Mouse (Mus musculus): ENCODE measurements around the gene Vmn1r157. TPM values are rescaled to one million over a fixed set of nuclear protein-coding genes. Genes with fewer than 3 reads are reported as not detected.
"Not testable (repeated sequence)": the region's sequence is repeated elsewhere in the genome, so short reads cannot be mapped to it uniquely, and the experiment has no call there.

Vmn1r157 gene
- total RNA-seq (2012; rRNA removed): not detected in 2 replicates
- not detected in 2 replicates for total RNA-seq (2014; rRNA removed)
- polyA plus RNA-seq (2012; ENCODE audit: insufficient read length, low read depth): not detected in 2 replicates

DNA sequence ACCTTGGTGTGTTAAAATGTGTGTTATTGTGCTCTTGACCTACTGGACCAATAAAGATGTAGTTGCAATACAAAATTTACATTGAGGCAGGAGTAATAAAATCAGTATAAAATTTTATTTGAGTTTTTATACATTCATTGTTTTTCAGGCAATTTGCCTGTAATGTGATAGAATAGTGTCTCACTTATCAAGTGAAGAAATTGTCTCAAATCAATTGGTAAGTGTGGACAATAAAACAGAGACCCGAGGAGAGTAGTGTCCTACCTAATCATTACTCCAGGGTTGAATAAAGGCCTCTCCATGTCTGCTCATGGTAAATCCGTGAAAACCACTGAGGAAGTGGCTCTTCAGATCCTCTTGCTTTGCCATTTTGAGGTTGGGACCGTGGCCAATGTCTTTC, at the start of gene Vmn1r157:
Gene Vmn1r157, plus strand, starts transcription at position 301 of the 400 bp plus-strand sequence.
- H3K36me3 ChIP-seq (replicated peaks in 1 of 2; ENCODE audit: control insufficient read depth in 1 of 2, insufficient read depth in 1 of 2, low read length in 1 of 2); H3K9ac ChIP-seq (ENCODE audit: insufficient read depth, low read depth); H3K4me3 ChIP-seq (replicated peaks in 1 of 3; ENCODE audit: low read depth in 2 of 3, low read length in 2 of 3, poor library complexity in 1 of 3); H3K79me2 ChIP-seq (replicated peaks; ENCODE audit: control insufficient read depth, extremely low read depth, insufficient read depth, poor library complexity, severe bottlenecking); dilution Hi-C loops (cut with MboI; ENCODE audit: extremely low pct_ligation_motif_present, extremely low pct_unique_long_range_greater_than_20kb, low sequenced_read_pairs); H3K27ac ChIP-seq (ENCODE audit: insufficient read depth, low read depth); DNase-seq (ENCODE audit: extremely low read depth); in situ Hi-C loops (cut with MboI; ENCODE audit: low pct_ligation_motif_present, low pct_unique_long_range_greater_than_20kb, low sequenced_read_pairs); H3K9me3 ChIP-seq (replicated peaks; ENCODE audit: low read length); H3K27me3 ChIP-seq (replicated peaks); H3K4me2 ChIP-seq (ENCODE audit: insufficient read depth, low read depth, poor library complexity, severe bottlenecking); H3K4me1 ChIP-seq (ENCODE audit: control insufficient read depth in 1 of 2, insufficient read depth in 2 of 2): not testable (repeated sequence)

DNA sequence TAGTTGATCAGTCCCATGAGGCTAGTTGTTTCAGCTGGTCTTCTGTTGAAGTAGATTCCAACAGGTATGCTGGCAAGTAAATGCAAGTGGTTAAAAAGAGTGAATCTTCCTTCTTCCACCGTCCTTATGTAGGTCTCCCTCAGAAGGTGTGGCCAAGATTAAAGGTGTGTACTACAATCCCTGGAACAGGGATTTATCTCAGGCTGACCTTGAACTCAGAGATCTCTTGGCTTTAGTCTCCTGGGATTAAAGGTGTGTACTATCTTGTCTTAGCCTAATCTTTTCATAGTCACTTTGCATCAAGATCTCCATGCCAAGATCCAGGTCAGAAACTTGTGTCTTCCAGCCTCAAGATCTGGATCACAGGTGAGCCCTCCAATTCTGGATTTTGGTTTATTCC, 41.9 kb upstream of the Vmn1r157 start, which contains the start of gene Gm4567:
Gene Gm4567, minus strand, starts transcription at position 101 of the 400 bp plus-strand sequence.
- H3K27me3 ChIP-seq (replicated peaks); DNase-seq (ENCODE audit: extremely low read depth); H3K9me3 ChIP-seq (replicated peaks; ENCODE audit: low read length); H3K4me2 ChIP-seq (ENCODE audit: insufficient read depth, low read depth, poor library complexity, severe bottlenecking); H3K36me3 ChIP-seq (replicated peaks in 1 of 2; ENCODE audit: control insufficient read depth in 1 of 2, insufficient read depth in 1 of 2, low read length in 1 of 2); H3K79me2 ChIP-seq (replicated peaks; ENCODE audit: control insufficient read depth, extremely low read depth, insufficient read depth, poor library complexity, severe bottlenecking); H3K4me3 ChIP-seq (replicated peaks in 1 of 3; ENCODE audit: low read depth in 2 of 3, low read length in 2 of 3, poor library complexity in 1 of 3); H3K4me1 ChIP-seq (ENCODE audit: control insufficient read depth in 1 of 2, insufficient read depth in 2 of 2); H3K9ac ChIP-seq (ENCODE audit: insufficient read depth, low read depth); in situ Hi-C loops (cut with MboI; ENCODE audit: low pct_ligation_motif_present, low pct_unique_long_range_greater_than_20kb, low sequenced_read_pairs); H3K27ac ChIP-seq (ENCODE audit: insufficient read depth, low read depth); dilution Hi-C loops (cut with MboI; ENCODE audit: extremely low pct_ligation_motif_present, extremely low pct_unique_long_range_greater_than_20kb, low sequenced_read_pairs): not testable (repeated sequence)

DNA sequence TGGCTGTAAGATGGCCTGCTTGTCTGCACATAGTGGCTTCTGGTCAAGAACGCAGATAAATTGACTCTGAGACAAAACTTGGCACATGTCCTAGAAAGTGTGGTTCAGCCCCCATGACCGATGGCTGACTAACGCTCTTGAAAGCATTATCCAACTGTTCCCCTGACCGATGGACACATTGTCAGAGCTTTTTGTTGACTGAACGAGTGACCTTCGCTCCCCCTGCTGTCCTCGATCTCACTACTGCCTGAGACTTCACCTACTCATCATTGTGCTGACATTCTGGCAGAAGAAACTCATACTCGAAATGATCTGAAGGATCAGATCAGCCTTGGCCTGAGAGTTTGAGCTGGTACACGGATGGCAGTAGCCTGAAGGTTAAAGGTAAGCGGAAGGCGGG, 14.5 kb downstream of the Vmn1r157 start:
- DNase-seq (ENCODE audit: extremely low read depth); H3K4me3 ChIP-seq (replicated peaks in 1 of 3; ENCODE audit: low read depth in 2 of 3, low read length in 2 of 3, poor library complexity in 1 of 3); H3K36me3 ChIP-seq (replicated peaks in 1 of 2; ENCODE audit: control insufficient read depth in 1 of 2, insufficient read depth in 1 of 2, low read length in 1 of 2); H3K79me2 ChIP-seq (replicated peaks; ENCODE audit: control insufficient read depth, extremely low read depth, insufficient read depth, poor library complexity, severe bottlenecking); dilution Hi-C loops (cut with MboI; ENCODE audit: extremely low pct_ligation_motif_present, extremely low pct_unique_long_range_greater_than_20kb, low sequenced_read_pairs); H3K9me3 ChIP-seq (replicated peaks; ENCODE audit: low read length); H3K27me3 ChIP-seq (replicated peaks); in situ Hi-C loops (cut with MboI; ENCODE audit: low pct_ligation_motif_present, low pct_unique_long_range_greater_than_20kb, low sequenced_read_pairs); H3K4me2 ChIP-seq (ENCODE audit: insufficient read depth, low read depth, poor library complexity, severe bottlenecking); H3K27ac ChIP-seq (ENCODE audit: insufficient read depth, low read depth); H3K4me1 ChIP-seq (ENCODE audit: control insufficient read depth in 1 of 2, insufficient read depth in 2 of 2); H3K9ac ChIP-seq (ENCODE audit: insufficient read depth, low read depth): not testable (repeated sequence)

GRCm38 (mm10) chr7:22790682-22791081, 29.2 kb downstream of the Vmn1r157 start, which contains the start of gene Vmn1r158:
Gene Vmn1r158 (minus strand): TSS chr7:22790782.
- H3K4me2 ChIP-seq (ENCODE audit: insufficient read depth, low read depth, poor library complexity, severe bottlenecking): not testable (repeated sequence)

More at GRCm38 (mm10) chr7:22790682-22791081, 29.2 kb downstream of the Vmn1r157 start, which contains the start of gene Vmn1r158:
- H3K9me3 ChIP-seq (replicated peaks; ENCODE audit: low read length); H3K4me1 ChIP-seq (ENCODE audit: control insufficient read depth in 1 of 2, insufficient read depth in 2 of 2); H3K36me3 ChIP-seq (replicated peaks in 1 of 2; ENCODE audit: control insufficient read depth in 1 of 2, insufficient read depth in 1 of 2, low read length in 1 of 2); DNase-seq (ENCODE audit: extremely low read depth); H3K79me2 ChIP-seq (replicated peaks; ENCODE audit: control insufficient read depth, extremely low read depth, insufficient read depth, poor library complexity, severe bottlenecking); in situ Hi-C loops (cut with MboI; ENCODE audit: low pct_ligation_motif_present, low pct_unique_long_range_greater_than_20kb, low sequenced_read_pairs); H3K9ac ChIP-seq (ENCODE audit: insufficient read depth, low read depth); H3K4me3 ChIP-seq (replicated peaks in 1 of 3; ENCODE audit: low read depth in 2 of 3, low read length in 2 of 3, poor library complexity in 1 of 3); dilution Hi-C loops (cut with MboI; ENCODE audit: extremely low pct_ligation_motif_present, extremely low pct_unique_long_range_greater_than_20kb, low sequenced_read_pairs); H3K27me3 ChIP-seq (replicated peaks); H3K27ac ChIP-seq (ENCODE audit: insufficient read depth, low read depth): not testable (repeated sequence)

Other genes with a start within 250 kb of the Vmn1r157 start
- gene Vmn1r152, start 238.7 kb upstream of the Vmn1r157 start, total RNA-seq (2012; rRNA removed): not detected in 2 replicates
- not detected in 2 replicates for gene Vmn1r152, start 238.7 kb upstream of the Vmn1r157 start, total RNA-seq (2014; rRNA removed)
- not detected in 2 replicates for gene Vmn1r152, start 238.7 kb upstream of the Vmn1r157 start, polyA plus RNA-seq (2012; ENCODE audit: insufficient read length, low read depth)
- not detected in 2 replicates for gene Gm8677, start 226.8 kb upstream of the Vmn1r157 start, total RNA-seq (2012; rRNA removed)
- not detected in 2 replicates for gene Gm8677, start 226.8 kb upstream of the Vmn1r157 start, total RNA-seq (2014; rRNA removed)
- not detected in 2 replicates for gene Gm8677, start 226.8 kb upstream of the Vmn1r157 start, polyA plus RNA-seq (2012; ENCODE audit: insufficient read length, low read depth)
- gene Gm4201, start 196.4 kb upstream of the Vmn1r157 start, total RNA-seq (2012; rRNA removed): not detected in 2 replicates
- gene Gm4201, start 196.4 kb upstream of the Vmn1r157 start, total RNA-seq (2014; rRNA removed): not detected in 2 replicates
- gene Gm4201, start 196.4 kb upstream of the Vmn1r157 start, polyA plus RNA-seq (2012; ENCODE audit: insufficient read length, low read depth): not detected in 2 replicates
- not detected in 2 replicates for gene Gm4565, start 173.6 kb upstream of the Vmn1r157 start, total RNA-seq (2012; rRNA removed)
- gene Gm4565, start 173.6 kb upstream of the Vmn1r157 start, total RNA-seq (2014; rRNA removed): not detected in 2 replicates
- gene Gm4565, start 173.6 kb upstream of the Vmn1r157 start, polyA plus RNA-seq (2012; ENCODE audit: insufficient read length, low read depth): not detected in 2 replicates
- not detected in 2 replicates for gene Vmn1r155, start 103.7 kb upstream of the Vmn1r157 start, total RNA-seq (2012; rRNA removed)
- not detected in 2 replicates for gene Vmn1r155, start 103.7 kb upstream of the Vmn1r157 start, total RNA-seq (2014; rRNA removed)
- gene Vmn1r155, start 103.7 kb upstream of the Vmn1r157 start, polyA plus RNA-seq (2012; ENCODE audit: insufficient read length, low read depth): not detected in 2 replicates
- gene Gm8693, start 69.4 kb upstream of the Vmn1r157 start, total RNA-seq (2012; rRNA removed): not detected in 2 replicates
- gene Gm8693, start 69.4 kb upstream of the Vmn1r157 start, total RNA-seq (2014; rRNA removed): not detected in 2 replicates
- not detected in 2 replicates for gene Gm8693, start 69.4 kb upstream of the Vmn1r157 start, polyA plus RNA-seq (2012; ENCODE audit: insufficient read length, low read depth)
- gene Gm4567, start 42.0 kb upstream of the Vmn1r157 start, total RNA-seq (2012; rRNA removed): not detected in 2 replicates
- not detected in 2 replicates for gene Gm4567, start 42.0 kb upstream of the Vmn1r157 start, total RNA-seq (2014; rRNA removed)
- not detected in 2 replicates for gene Gm4567, start 42.0 kb upstream of the Vmn1r157 start, polyA plus RNA-seq (2012; ENCODE audit: insufficient read length, low read depth)
- not detected in 2 replicates for gene Vmn1r158, start 29.1 kb downstream of the Vmn1r157 start, total RNA-seq (2012; rRNA removed)
- gene Vmn1r158, start 29.1 kb downstream of the Vmn1r157 start, total RNA-seq (2014; rRNA removed): not detected in 2 replicates
- not detected in 2 replicates for gene Vmn1r158, start 29.1 kb downstream of the Vmn1r157 start, polyA plus RNA-seq (2012; ENCODE audit: insufficient read length, low read depth)
- not detected in 2 replicates for gene Vmn1r159, start 81.9 kb downstream of the Vmn1r157 start, total RNA-seq (2012; rRNA removed)
- gene Vmn1r159, start 81.9 kb downstream of the Vmn1r157 start, total RNA-seq (2014; rRNA removed): not detected in 2 replicates
- gene Vmn1r159, start 81.9 kb downstream of the Vmn1r157 start, polyA plus RNA-seq (2012; ENCODE audit: insufficient read length, low read depth): not detected in 2 replicates
- not detected in 2 replicates for gene Vmn1r160, start 109.5 kb downstream of the Vmn1r157 start, total RNA-seq (2012; rRNA removed)
- gene Vmn1r160, start 109.5 kb downstream of the Vmn1r157 start, total RNA-seq (2014; rRNA removed): not detected in 2 replicates
- not detected in 2 replicates for gene Vmn1r160, start 109.5 kb downstream of the Vmn1r157 start, polyA plus RNA-seq (2012; ENCODE audit: insufficient read length, low read depth)
- gene Gm4214, start 223.0 kb downstream of the Vmn1r157 start, total RNA-seq (2012; rRNA removed): not detected in 2 replicates
- not detected in 2 replicates for gene Gm4214, start 223.0 kb downstream of the Vmn1r157 start, total RNA-seq (2014; rRNA removed)
- not detected in 2 replicates for gene Gm4214, start 223.0 kb downstream of the Vmn1r157 start, polyA plus RNA-seq (2012; ENCODE audit: insufficient read length, low read depth)

All from CH12.LX (cell line).